Mouse (Mus musculus) embryonic facial prominence, embryonic 13.5 days (tissue): ENCODE results near the gene Cspg4. TPM values are rescaled to one million over a fixed set of nuclear protein-coding genes. Genes with fewer than 3 reads are reported as not detected.
"Not testable (repeated sequence)": the region's sequence is repeated elsewhere in the genome, so short reads cannot be mapped to it uniquely, and the experiment has no call there.

Experiments
- ATAC-seq: fragments of 200-750 bp; cut with Nextera tagmentation; 2 replicates; pipeline ENCODE4 v1.8.0; 2017; ENCODE audit warnings: low read depth; ENCODE audit not compliant: insufficient number of reproducible peaks, insufficient read depth, low FRiP score, low TSS enrichment
- H3K27ac ChIP-seq: fragments of 300-500 bp; sonication (generic); 2 replicates; pipeline ENCODE4 v1.5.1; 2015; ENCODE audit warnings: moderate library complexity, mild to moderate bottlenecking, inconsistent platforms
- H3K27me3 ChIP-seq: fragments of 300-500 bp; sonication (generic); 2 replicates; pipeline ENCODE4 v1.6.1; 2015; ENCODE audit warnings: mild to moderate bottlenecking, inconsistent platforms
- H3K36me3 ChIP-seq: fragments of 300-500 bp; sonication (generic); 2 replicates; pipeline ENCODE4 v1.6.1; 2015; ENCODE audit warnings: mild to moderate bottlenecking, inconsistent platforms
- H3K4me1 ChIP-seq: fragments of 300-500 bp; sonication (generic); 2 replicates; pipeline ENCODE4 v1.6.1; 2015; ENCODE audit warnings: inconsistent platforms
- H3K4me2 ChIP-seq: fragments of 300-500 bp; sonication (generic); 2 replicates; pipeline ENCODE4 v1.6.1; 2015; ENCODE audit warnings: moderate library complexity, mild to moderate bottlenecking, inconsistent platforms
- H3K4me3 ChIP-seq: fragments of 300-500 bp; sonication (generic); 2 replicates; pipeline ENCODE4 v1.5.1; 2015; ENCODE audit warnings: mild to moderate bottlenecking, inconsistent platforms
- H3K9ac ChIP-seq: fragments of 300-500 bp; sonication (generic); 2 replicates; pipeline ENCODE4 v1.6.1; 2015; ENCODE audit warnings: mild to moderate bottlenecking, inconsistent platforms
- H3K9me3 ChIP-seq: fragments of 300-500 bp; sonication (generic); 2 replicates; pipeline ENCODE4 v1.6.1; 2016; ENCODE audit warnings: inconsistent platforms
- WGBS: fragments of 180-500 bp; shearing (Covaris S2); methylation state at CpG from one replicate; pipeline ENCODE4 v1.1.7; 2015; ENCODE audit warnings: mixed read lengths; 5-methylcytosine and 5-hydroxymethylcytosine counted together
- polyA plus RNA-seq: library from polyadenylated mRNA; unstranded; fragments of >200 nt; fragmentation: Nextera tagmentation; extraction: Ambion mirVana; gene quantifications from 2 replicates; pipeline ENCODE4 v1.2.1, GENCODE M21; 2015

The Cspg4 gene
- polyA plus RNA-seq, 1 experiment from 2014 or later, result 17.6 TPM

DNA sequence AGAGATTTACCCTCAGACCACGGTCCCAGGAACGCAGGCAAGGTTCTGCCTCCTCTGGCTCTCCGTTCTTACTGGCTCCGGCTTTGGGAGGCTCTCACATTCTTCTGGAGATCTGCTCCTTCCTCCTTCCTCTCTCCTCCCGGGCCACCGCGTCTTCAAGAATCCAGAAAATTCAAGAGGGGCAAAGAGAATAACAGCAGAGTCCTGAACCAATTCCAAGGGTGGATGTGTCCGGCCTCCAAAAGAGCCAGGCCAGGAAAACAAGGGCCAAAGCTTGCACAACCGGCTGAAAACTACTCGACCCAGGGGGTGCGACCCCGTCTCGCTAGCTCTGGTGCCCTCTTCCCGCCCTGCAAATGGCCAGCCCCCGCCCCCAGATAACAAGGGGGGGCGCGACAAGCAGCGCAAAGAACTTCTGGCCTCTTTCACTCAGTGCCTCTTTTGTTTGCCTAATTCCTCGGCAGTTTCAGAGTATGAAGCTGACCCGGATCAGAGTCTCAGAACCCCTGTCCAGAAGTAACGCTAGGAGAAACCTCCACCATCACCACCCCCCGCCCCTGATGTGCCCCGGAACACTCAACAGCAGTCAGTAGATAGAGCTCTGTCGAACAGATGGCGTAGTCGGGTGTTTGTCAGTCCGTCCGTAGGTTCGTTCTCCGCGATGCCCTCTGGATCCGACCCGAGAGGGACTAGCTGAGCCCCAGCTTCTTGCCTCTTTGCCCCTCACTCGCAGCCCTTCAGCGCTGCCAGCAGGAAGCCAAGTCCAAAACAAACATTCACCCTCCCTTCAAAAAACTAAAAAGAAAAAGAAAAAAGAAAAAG, 62.6 kb downstream of the Cspg4 start:
- Histone ChIP-seq H3K4me1 (peaks cover 52% of the 10 kb centered on the region), H3K27ac (peak overlapping the region; percentile 99), H3K4me2 (peak overlapping the region; percentile 74), H3K27me3 (no peaks in the 10 kb centered on the region), H3K9me3 (no peaks in the 10 kb centered on the region), H3K9ac (peak overlapping the region; percentile 78), H3K4me3 (peak overlapping the region; percentile 59), H3K36me3 (peaks cover 17% of the 10 kb centered on the region)
- WGBS, result under 1% methylated on average over 35 of the region's 35 CpGs
- no peak for ATAC-seq

DNA sequence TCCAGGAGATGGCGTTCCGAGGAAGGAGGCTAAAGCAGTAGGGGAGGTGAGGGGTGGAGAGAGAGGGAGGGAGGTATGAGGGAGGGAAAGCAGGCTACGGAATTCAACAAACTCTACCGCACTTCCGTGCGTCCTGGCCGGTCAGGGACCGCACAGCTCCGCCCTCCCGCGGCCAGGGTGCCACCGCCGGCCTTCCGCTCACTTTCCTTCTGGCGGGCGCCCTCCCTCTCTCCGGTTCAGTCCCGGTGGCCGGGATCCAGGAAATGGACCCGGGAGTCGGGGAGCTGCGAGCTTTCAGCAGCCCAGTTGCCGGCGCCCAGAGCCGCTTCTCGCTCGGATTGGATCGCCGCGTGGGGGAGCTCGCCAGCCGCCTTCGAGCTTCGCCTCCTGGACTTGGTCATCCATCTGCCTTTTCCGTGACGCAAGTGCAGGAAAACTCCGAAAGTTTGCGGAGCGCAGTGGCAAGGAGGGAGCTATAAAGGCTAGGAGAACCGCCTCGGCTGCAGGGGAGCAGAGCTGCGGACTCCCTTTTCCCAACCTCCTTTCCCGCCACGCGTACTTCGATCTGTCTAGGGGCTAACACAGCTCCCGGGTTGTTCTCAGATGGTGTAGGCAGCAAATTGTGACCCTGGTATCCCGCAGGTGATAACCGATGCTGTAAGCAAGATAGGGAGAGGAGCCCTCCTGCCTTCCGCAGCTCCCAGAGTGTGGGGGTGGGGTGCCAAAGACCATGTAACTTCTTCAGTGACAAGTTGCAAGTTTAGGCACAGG, 63.4 kb downstream of the Cspg4 start, which contains the start of gene Snx33:
Gene Snx33 (minus strand): TSS at position 331 of the 771 bp plus-strand sequence.
- peaks cover 12% of the 10 kb centered on the region for H3K36me3 ChIP-seq
- H3K4me1 ChIP-seq, result peaks cover 46% of the 10 kb centered on the region
- peak within 1 kb of the TSS; percentile 78 for H3K9ac ChIP-seq
- no peaks in the 10 kb centered on the region for H3K9me3 ChIP-seq
- peak within 1 kb of the TSS; percentile 99 for H3K27ac ChIP-seq
- peak; percentile 83 for ATAC-seq
- H3K27me3 ChIP-seq, result no peaks in the 10 kb centered on the region
- peak within 1 kb of the TSS; percentile 59 for H3K4me3 ChIP-seq
- under 1% methylated on average over 50 of the region's 50 CpGs for WGBS
- H3K4me2 ChIP-seq, result peak within 1 kb of the TSS; percentile 74

DNA sequence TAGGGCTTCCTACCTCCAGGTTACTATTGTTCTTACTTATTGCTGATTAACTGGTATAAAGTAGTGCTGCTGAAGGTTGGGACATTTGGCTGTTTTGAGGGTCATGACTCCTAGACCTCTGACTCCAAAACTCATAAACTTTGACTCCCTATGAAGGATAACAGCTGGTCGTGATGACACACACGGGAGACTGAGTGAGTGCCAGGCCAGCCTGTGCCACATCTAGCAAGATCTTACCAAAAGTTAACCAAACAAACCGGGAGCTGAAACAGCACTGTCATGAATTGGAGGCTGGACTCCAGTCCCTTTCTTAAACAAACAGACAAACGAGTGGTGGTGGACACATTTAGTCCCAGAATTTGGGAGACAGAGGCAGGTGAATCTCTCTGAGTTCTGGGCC, 64.7 kb downstream of the Cspg4 start:
- Histone ChIP-seq H3K27ac (no peak overlapping the region), H3K9me3 (no peaks in the 10 kb centered on the region), H3K4me2 (no peak overlapping the region), H3K4me1 (peaks cover 33% of the 10 kb centered on the region), H3K27me3 (no peaks in the 10 kb centered on the region), H3K9ac (no peak overlapping the region), H3K4me3 (no peak overlapping the region), H3K36me3 (peaks cover 12% of the 10 kb centered on the region)
- WGBS, result 67% methylated on average over 4 of the region's 4 CpGs
- no peak for ATAC-seq

DNA sequence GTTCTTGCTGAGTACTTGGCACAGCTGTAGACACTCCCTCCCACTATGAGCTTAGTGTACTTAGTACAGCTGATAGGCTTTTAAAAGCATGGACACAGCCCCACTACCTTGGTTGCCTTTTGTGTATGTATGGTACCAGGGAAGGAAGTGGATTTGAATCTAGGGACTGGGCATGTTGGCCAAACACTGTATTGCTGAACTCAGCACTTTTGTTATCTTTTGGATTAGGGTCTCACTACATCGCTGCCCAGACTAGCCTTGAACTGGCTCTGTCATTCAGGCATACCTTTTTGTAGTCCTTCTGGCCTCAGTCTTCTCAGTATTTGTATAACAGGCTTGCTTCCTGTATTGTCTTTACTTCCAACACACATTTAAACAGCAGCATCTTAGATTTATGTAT, 65.7 kb downstream of the Cspg4 start:
- WGBS, result 68% methylated on average over 1 of the region's 1 CpGs
- peaks cover 6% of the 10 kb centered on the region for H3K36me3 ChIP-seq
- H3K4me3 ChIP-seq, result no peak overlapping the region
- H3K27me3 ChIP-seq, result no peaks in the 10 kb centered on the region
- H3K4me2 ChIP-seq, result no peak overlapping the region
- peaks cover 23% of the 10 kb centered on the region for H3K4me1 ChIP-seq
- no peak overlapping the region for H3K9ac ChIP-seq
- H3K27ac ChIP-seq, result no peak overlapping the region
- no peak for ATAC-seq
- no peaks in the 10 kb centered on the region for H3K9me3 ChIP-seq

DNA sequence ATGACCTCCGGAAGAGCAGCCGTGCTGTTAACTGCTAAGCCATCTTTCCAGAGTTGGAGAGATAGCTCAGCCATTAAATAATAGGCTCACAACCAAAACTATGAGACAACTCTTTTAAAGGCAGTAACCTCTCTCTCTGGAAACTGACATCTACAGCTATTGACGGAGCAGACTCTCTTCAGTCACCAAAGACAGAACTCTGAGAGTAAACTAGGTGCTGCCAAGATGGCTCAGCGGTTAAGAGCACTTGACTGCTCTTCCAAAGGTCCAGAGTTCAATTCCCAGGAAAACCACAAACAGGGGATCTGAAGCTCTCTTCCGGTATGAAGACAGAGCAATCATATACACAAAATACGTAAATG, 72.0 kb downstream of the Cspg4 start:
- no peaks in the 10 kb centered on the region for H3K9me3 ChIP-seq
- H3K9ac ChIP-seq, result 0 out of 2 replicates have a peak overlapping the region, but pooled peaks have one; percentile 0
- peak overlapping the region; percentile 66 for H3K4me2 ChIP-seq
- H3K4me1 ChIP-seq, result peaks cover 13% of the 10 kb centered on the region
- H3K36me3 ChIP-seq, result no peaks in the 10 kb centered on the region
- WGBS, result 16% methylated on average over 6 of the region's 6 CpGs
- peak overlapping the region; percentile 82 for H3K4me3 ChIP-seq
- ATAC-seq, result no peak
- H3K27me3 ChIP-seq, result no peaks in the 10 kb centered on the region
- no peak overlapping the region for H3K27ac ChIP-seq

DNA sequence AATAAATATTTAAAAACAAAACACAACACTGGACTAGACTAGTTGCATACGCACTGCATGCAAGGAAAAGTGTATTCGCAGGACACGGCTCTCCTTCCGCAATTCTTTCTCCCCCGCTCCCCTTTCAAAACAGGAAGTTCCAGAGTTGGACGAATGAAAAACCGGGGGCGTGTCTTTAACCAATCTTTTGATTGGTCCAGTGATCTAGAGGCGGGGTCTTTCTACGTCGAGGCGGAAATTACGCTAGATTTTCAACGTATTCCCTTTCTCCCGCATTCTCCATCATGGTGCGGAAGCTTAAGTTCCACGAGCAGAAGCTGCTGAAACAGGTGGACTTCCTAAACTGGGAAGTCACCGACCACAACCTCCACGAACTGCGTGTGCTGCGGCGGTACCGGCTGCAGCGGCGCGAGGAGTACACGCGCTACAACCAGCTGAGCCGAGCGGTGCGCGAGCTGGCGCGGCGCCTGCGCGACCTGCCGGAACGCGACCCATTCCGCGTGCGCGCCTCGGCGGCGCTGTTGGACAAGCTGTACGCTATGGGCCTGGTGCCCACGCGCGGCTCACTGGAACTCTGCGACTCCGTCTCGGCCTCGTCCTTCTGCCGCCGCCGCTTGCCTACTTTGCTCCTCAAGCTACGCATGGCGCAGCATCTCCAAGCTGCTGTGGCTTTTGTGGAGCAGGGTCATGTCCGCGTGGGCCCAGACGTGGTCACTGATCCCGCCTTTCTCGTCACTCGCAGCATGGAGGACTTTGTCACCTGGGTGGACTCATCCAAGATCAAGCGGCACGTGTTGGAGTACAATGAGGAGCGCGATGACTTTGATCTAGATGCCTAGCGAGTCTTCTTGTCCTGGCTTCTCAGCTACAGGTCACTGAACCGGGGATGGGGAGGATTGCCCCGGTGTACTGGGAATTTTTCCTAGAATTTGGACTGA, 72.7 kb downstream of the Cspg4 start, which contains the start of gene Imp3:
Gene Imp3 (plus strand): TSS at position 253 of the 938 bp plus-strand sequence.
- peaks cover 13% of the 10 kb centered on the region for H3K4me1 ChIP-seq
- under 1% methylated on average over 73 of the region's 73 CpGs for WGBS
- peak; percentile 87 for ATAC-seq

DNA sequence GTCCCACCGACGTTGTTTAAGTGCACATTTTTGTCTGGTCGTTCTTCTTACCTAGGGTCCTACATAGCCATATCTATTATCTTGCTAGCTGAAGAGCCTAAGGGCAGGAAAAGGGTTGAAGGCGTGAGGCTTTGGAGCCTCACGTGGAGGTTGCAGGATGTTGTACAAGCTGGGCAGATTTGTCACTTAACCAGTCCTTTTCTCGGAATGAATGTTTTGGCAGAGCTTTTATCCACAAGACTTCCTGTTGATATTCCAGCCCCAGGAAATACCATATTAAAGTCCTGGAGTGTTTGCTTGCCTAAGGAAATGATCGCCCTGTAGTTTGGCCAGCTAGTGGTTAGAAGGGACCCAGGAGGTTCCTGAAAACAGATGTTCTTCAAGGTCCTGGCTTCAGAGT, 73.5 kb downstream of the Cspg4 start:
- Histone ChIP-seq H3K4me3 (peak overlapping the region; percentile 82), H3K27ac (no peak overlapping the region; the same call in 1 of the 2 replicates)
- WGBS, result 2% methylated on average over 7 of the region's 7 CpGs

More for the DNA sequence above, 72.7 kb downstream of the Cspg4 start, which contains the start of gene Imp3:
- H3K27me3 ChIP-seq, result no peaks in the 10 kb centered on the region
- peak within 1 kb of the TSS; percentile 93 for H3K9ac ChIP-seq
- H3K9me3 ChIP-seq, result no peaks in the 10 kb centered on the region
- peak within 1 kb of the TSS; percentile 94 for H3K27ac ChIP-seq
- peak within 1 kb of the TSS; percentile 83 for H3K4me2 ChIP-seq
- peak within 1 kb of the TSS; percentile 82 for H3K4me3 ChIP-seq
- H3K36me3 ChIP-seq, result no peaks in the 10 kb centered on the region

DNA sequence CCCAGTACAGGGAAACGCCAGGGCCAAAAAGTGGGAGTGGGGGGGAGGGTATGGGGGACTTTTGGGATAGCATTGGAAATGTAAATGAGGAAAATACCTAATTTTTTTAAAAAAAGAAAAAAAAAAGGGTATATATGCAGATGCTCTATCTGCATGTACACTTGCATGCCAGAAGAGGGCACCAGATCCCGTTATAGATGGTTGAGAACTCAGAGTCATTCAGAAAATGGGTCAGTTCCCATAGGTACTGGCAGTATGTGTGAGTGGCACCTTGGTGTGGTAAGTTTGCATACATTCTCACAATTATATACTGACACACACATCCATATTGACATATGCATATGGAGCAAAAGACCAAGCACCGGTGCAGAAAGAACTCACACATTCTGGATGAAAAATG, 82.6 kb downstream of the Cspg4 start:
- H3K9me3 ChIP-seq, ATAC-seq, H3K27ac ChIP-seq, H3K27me3 ChIP-seq, H3K36me3 ChIP-seq, H3K9ac ChIP-seq, H3K4me2 ChIP-seq, H3K4me3 ChIP-seq: not testable (repeated sequence)
- peaks cover 11% of the 10 kb centered on the region for H3K4me1 ChIP-seq
- WGBS, result 23% methylated on average over 3 of the region's 3 CpGs

More for the DNA sequence above, 73.5 kb downstream of the Cspg4 start:
- Histone ChIP-seq H3K9me3 (no peaks in the 10 kb centered on the region), H3K27me3 (no peaks in the 10 kb centered on the region), H3K36me3 (no peaks in the 10 kb centered on the region), H3K4me1 (peaks cover 13% of the 10 kb centered on the region), H3K9ac (peak overlapping the region; percentile 93), H3K4me2 (peak overlapping the region; percentile 83)
- no peak for ATAC-seq

DNA sequence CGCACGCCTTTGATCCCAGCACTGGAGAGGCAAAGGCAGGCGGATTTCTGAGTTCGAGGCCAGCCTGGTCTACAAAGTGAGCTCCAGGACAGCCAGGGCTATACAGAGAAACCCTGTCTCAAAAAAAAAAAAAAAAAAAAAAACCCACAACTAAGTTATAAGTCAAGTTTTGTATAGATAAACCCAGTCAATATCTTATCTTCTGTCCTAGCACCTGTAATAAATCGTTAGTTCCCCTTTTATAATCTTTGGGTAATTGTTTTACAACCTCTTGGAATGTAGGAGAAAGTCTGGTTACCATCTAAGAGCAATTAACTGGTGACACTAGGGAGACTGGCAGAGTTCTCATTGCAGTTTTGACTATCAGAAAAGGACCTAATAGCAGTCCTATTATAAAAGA, 83.9 kb downstream of the Cspg4 start:
- H3K27me3 ChIP-seq, H3K9ac ChIP-seq, H3K27ac ChIP-seq, H3K36me3 ChIP-seq, ATAC-seq, H3K9me3 ChIP-seq, H3K4me3 ChIP-seq, H3K4me2 ChIP-seq: not testable (repeated sequence)
- H3K4me1 ChIP-seq, result peaks cover 11% of the 10 kb centered on the region
- WGBS, result 84% methylated on average over 5 of the region's 5 CpGs
